Mouse (Mus musculus) kidney, embryonic 15.5 days (tissue): ENCODE measurements around the gene Ntn5. TPM values are rescaled to one million over a fixed set of nuclear protein-coding genes. Genes with fewer than 3 reads are reported as not detected.

ENCODE experiments used
- ATAC-seq: fragments of 200-750 bp; cut with Nextera tagmentation; replicated peaks from 2 replicates; pipeline ENCODE4 v1.8.0; 2017; ENCODE audit warnings: moderate TSS enrichment; ENCODE audit not compliant: low FRiP score
- H3K27ac ChIP-seq: fragments of 300-500 bp; sonication (generic); 2 replicates; pipeline ENCODE4 v1.5.1; 2015; ENCODE audit warnings: mild to moderate bottlenecking, inconsistent platforms
- H3K27me3 ChIP-seq: fragments of 300-500 bp; sonication (generic); 2 replicates; pipeline ENCODE4 v1.6.1; 2015; ENCODE audit warnings: inconsistent platforms
- H3K36me3 ChIP-seq: fragments of 300-500 bp; sonication (generic); 2 replicates; pipeline ENCODE4 v1.6.1; 2015; ENCODE audit warnings: inconsistent platforms
- H3K4me1 ChIP-seq: fragments of 300-500 bp; sonication (generic); 2 replicates; pipeline ENCODE4 v1.6.1; 2015; ENCODE audit warnings: inconsistent platforms
- H3K4me2 ChIP-seq: fragments of 300-500 bp; sonication (generic); 2 replicates; pipeline ENCODE4 v1.6.1; 2015; ENCODE audit warnings: moderate library complexity, mild to moderate bottlenecking, inconsistent platforms
- H3K4me3 ChIP-seq: fragments of 300-500 bp; sonication (generic); replicated peaks from 2 replicates; pipeline ENCODE4 v1.5.1; 2015; ENCODE audit warnings: mild to moderate bottlenecking, inconsistent platforms
- H3K9ac ChIP-seq: fragments of 300-500 bp; sonication (generic); 2 replicates; pipeline ENCODE4 v1.6.1; 2015; ENCODE audit warnings: mild to moderate bottlenecking, inconsistent platforms
- H3K9me3 ChIP-seq: fragments of 300-500 bp; sonication (generic); replicated peaks from 2 replicates; pipeline ENCODE4 v1.6.1; 2016; ENCODE audit warnings: inconsistent platforms
- WGBS: fragments of 180-500 bp; shearing (Covaris S2); methylation state at CpG from one replicate; pipeline ENCODE4 v1.1.7; 2015; ENCODE audit warnings: mixed read lengths; 5-methylcytosine and 5-hydroxymethylcytosine counted together
- polyA plus RNA-seq: library from polyadenylated mRNA; unstranded; fragments of >200 nt; fragmentation: Nextera tagmentation; extraction: Ambion mirVana; gene quantifications from 2 replicates; pipeline ENCODE4 v1.2.1, GENCODE M21; 2015

The Ntn5 gene
- polyA plus RNA-seq, 1 experiment from 2014 or later, result 0.21 TPM

DNA sequence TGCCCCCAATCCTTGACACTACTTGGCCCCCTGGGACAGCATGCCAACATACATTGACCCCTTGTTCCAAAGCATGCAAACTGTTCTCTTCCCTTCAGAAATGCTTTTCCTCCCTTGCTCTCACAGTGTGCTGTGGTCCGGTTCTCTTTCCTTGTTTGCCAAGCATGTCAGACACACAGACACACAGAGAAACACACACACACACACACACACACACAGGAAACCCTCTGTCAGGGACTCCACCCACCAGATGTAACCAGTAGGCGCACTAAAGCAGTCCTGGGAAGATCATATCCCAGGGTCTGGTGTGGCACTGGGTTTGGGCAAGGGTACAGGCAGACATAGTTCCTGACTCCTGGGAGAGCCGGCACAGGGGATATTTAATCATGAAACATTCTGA, 3.0 kb downstream of the Ntn5 start:
- 0 out of 2 replicates have a peak, but pooled peaks cover 3% of the 10 kb centered on the region for H3K27me3 ChIP-seq
- H3K4me1 ChIP-seq, result peaks cover 53% of the 10 kb centered on the region
- no peak overlapping the region for H3K4me3 ChIP-seq
- ATAC-seq, result no peak
- WGBS, result 70% methylated on average over 3 of the region's 3 CpGs
- no peak overlapping the region for H3K9ac ChIP-seq
- no peaks in the 10 kb centered on the region for H3K9me3 ChIP-seq
- no peak overlapping the region for H3K4me2 ChIP-seq
- no peak overlapping the region for H3K27ac ChIP-seq
- no peaks in the 10 kb centered on the region for H3K36me3 ChIP-seq

- no peak for ATAC-seq
Measured at GRCm38 (mm10) chr7:45689099-45689498, 5.3 kb downstream of the Ntn5 start.

DNA sequence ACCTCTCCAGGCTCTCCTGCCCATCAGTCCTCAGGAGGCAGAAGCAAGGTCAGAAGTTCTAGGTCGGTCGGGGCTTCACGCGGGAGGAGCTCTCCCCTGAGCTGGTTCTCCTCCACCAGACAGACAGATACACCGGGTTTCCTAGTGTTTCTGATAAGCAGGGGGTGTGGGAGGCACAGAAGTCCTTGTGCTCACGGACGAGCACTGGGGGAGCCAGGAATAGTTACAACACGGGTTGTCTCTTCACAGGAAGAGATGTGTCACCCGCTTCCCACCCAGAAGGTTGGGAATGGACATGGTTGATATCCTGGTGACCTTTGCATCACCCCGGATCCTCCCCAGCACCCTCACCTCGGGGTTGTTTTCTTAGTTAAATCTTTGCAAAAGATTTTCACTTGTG, 6.0 kb downstream of the Ntn5 start:
- no peak overlapping the region for H3K9ac ChIP-seq
- WGBS, result 32% methylated on average over 11 of the region's 11 CpGs
- no peaks in the 10 kb centered on the region for H3K36me3 ChIP-seq
- H3K4me2 ChIP-seq, result no peak overlapping the region
- peaks cover 35% of the 10 kb centered on the region for H3K4me1 ChIP-seq
- no peak overlapping the region for H3K4me3 ChIP-seq
- H3K27ac ChIP-seq, result no peak overlapping the region
- 0 out of 2 replicates have a peak, but pooled peaks cover 3% of the 10 kb centered on the region for H3K27me3 ChIP-seq
- no peak for ATAC-seq
- H3K9me3 ChIP-seq, result no peaks in the 10 kb centered on the region

More at GRCm38 (mm10) chr7:45689099-45689498, 5.3 kb downstream of the Ntn5 start:
- 37% methylated on average over 6 of the region's 6 CpGs for WGBS
- no peaks in the 10 kb centered on the region for H3K36me3 ChIP-seq
- 0 out of 2 replicates have a peak overlapping the region, but pooled peaks have one; percentile 0 for H3K9ac ChIP-seq
- no peak overlapping the region for H3K4me3 ChIP-seq
- no peak overlapping the region for H3K4me2 ChIP-seq
- no peaks in the 10 kb centered on the region for H3K9me3 ChIP-seq
- H3K27ac ChIP-seq, result peak overlapping the region; percentile 25; the same call in 1 of the 2 replicates
- 0 out of 2 replicates have a peak, but pooled peaks cover 3% of the 10 kb centered on the region for H3K27me3 ChIP-seq
- peaks cover 36% of the 10 kb centered on the region for H3K4me1 ChIP-seq

GRCm38 (mm10) chr7:45692364-45692763, 8.5 kb downstream of the Ntn5 start:
- Histone ChIP-seq H3K27ac (no peak overlapping the region), H3K4me3 (no peak overlapping the region), H3K36me3 (no peaks in the 10 kb centered on the region), H3K9ac (no peak overlapping the region), H3K4me1 (peaks cover 20% of the 10 kb centered on the region), H3K27me3 (no peaks in the 10 kb centered on the region), H3K4me2 (no peak overlapping the region), H3K9me3 (no peaks in the 10 kb centered on the region)
- no peak for ATAC-seq
- WGBS, result 75% methylated on average over 2 of the region's 2 CpGs

- no peak; the same call in 1 of the 2 replicates for ATAC-seq
- Histone ChIP-seq H3K4me2 (no peak within 1 kb of the TSS), H3K4me1 (peaks cover 14% of the 10 kb centered on the region), H3K9ac (no peak within 1 kb of the TSS), H3K9me3 (no peaks in the 10 kb centered on the region), H3K36me3 (no peaks in the 10 kb centered on the region), H3K27me3 (peaks cover 13% of the 10 kb centered on the region), H3K27ac (no peak within 1 kb of the TSS), H3K4me3 (no peak within 1 kb of the TSS)
- WGBS, result 93% methylated on average over 50 of the region's 50 CpGs
Measured at GRCm38 (mm10) chr7:45693921-45694591, 10.2 kb downstream of the Ntn5 start, which contains the start of gene Sec1. Gene Sec1 (minus strand): TSS chr7:45694402.

DNA sequence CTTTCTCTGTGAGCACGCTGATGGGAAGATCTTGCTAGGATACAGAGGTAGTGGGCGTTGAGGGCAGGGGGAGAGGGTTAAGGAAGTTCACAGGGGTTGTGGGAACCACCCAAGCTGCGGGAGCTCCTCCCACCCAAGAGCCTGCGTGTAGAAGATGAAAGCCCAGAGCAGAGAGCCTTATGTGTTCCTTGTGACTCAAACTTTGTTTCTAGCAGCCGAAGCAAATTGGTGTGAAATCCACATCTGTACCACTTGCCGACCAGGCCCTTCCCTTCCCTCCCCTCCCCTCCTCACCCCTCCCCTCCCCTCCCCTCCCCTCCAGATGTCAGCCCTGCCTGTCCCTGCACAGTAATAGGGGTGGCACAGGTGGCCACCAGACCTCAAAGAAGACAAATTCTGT, 11.3 kb downstream of the Ntn5 start:
- no peak for ATAC-seq
- WGBS, result 14% methylated on average over 6 of the region's 6 CpGs

GRCm38 (mm10) chr7:45697894-45698293, 14.1 kb downstream of the Ntn5 start:
- Histone ChIP-seq H3K27me3 (peaks cover 29% of the 10 kb centered on the region), H3K27ac (no peak overlapping the region), H3K4me3 (no peak overlapping the region), H3K4me2 (no peak overlapping the region), H3K36me3 (no peaks in the 10 kb centered on the region), H3K4me1 (peaks cover 25% of the 10 kb centered on the region), H3K9ac (no peak overlapping the region), H3K9me3 (no peaks in the 10 kb centered on the region)
- no peak for ATAC-seq
- WGBS, result 84% methylated on average over 5 of the region's 7 CpGs

More for the DNA sequence above, 11.3 kb downstream of the Ntn5 start:
- Histone ChIP-seq H3K9ac (no peak overlapping the region), H3K27ac (no peak overlapping the region), H3K4me3 (no peak overlapping the region), H3K4me1 (peaks cover 13% of the 10 kb centered on the region), H3K27me3 (peaks cover 23% of the 10 kb centered on the region), H3K36me3 (no peaks in the 10 kb centered on the region), H3K4me2 (no peak overlapping the region), H3K9me3 (no peaks in the 10 kb centered on the region)

GRCm38 (mm10) chr7:45699523-45700141, 15.8 kb downstream of the Ntn5 start, which contains the start of gene Car11:
Gene Car11 (plus strand): TSS chr7:45699843.
- no peak for ATAC-seq
- H3K36me3 ChIP-seq, result no peaks in the 10 kb centered on the region
- H3K4me1 ChIP-seq, result peaks cover 40% of the 10 kb centered on the region
- peak within 1 kb of the TSS; percentile 95 for H3K4me2 ChIP-seq
- peak within 1 kb of the TSS; percentile 50 for H3K4me3 ChIP-seq
- 2% methylated on average over 36 of the region's 36 CpGs for WGBS
- H3K9me3 ChIP-seq, result no peaks in the 10 kb centered on the region
- peaks cover 29% of the 10 kb centered on the region for H3K27me3 ChIP-seq
- H3K27ac ChIP-seq, result no peak within 1 kb of the TSS
- H3K9ac ChIP-seq, result peak within 1 kb of the TSS; percentile 47

DNA sequence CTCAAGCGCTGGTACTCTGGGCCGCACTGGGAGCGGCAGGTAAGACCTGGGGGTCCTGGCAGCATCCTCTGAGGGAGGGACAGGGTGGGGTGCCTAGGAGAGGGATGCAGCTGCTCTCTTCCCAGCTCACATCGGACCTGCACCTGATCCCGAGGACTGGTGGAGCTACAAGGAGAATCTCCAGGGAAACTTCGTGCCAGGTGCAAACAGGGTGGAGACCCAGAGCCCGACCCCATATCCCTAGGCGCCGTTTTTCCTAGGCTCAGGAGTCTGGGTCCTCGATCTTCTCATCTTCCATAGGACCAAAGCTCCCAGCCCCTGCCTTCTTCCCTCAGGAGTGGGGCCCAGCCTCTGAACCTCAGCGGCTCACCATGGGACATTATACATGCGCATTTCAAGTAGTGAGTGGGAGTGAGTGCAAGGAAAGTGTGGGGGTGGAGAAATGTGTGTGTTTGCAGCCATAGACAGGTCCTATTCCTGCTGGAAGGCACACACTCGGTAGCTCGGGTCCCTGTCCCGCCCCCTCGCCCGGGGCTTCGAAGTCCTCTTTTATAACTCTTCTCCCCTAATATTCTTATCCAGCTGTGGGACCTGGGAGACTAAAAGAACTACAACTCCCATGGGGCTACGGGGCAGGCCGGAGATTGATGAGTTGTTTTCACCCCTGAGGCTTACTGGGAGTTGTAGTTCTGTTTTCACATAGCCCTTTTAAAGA, 16.6 kb downstream of the Ntn5 start:
- Histone ChIP-seq H3K9ac (peak overlapping the region; percentile 47), H3K36me3 (no peaks in the 10 kb centered on the region), H3K4me1 (peaks cover 44% of the 10 kb centered on the region), H3K27me3 (peaks cover 29% of the 10 kb centered on the region), H3K4me2 (peak overlapping the region; percentile 95), H3K9me3 (no peaks in the 10 kb centered on the region), H3K27ac (0 out of 2 replicates have a peak overlapping the region, but pooled peaks have one; percentile 64), H3K4me3 (peak overlapping the region; percentile 50)
- WGBS, result under 1% methylated on average over 20 of the region's 20 CpGs
- peak; percentile 16; the same call in 1 of the 2 replicates for ATAC-seq

DNA sequence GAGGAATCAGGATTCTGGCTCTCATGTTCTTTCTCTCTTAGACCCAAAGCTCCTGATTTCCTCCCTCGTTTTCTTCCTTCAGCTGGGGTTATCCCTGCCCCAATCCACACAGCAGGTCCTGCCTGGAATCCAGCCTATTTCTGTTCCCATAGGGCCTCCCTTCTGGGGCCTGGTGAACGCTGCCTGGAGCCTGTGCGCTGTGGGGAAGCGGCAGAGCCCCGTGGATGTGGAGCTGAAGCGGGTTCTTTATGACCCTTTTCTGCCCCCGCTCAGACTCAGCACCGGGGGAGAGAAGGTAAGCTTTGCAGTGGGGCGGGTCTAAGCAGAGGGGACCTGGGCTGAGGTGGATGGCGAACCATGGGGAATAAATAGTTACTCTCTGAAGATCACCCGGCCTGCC, 17.2 kb downstream of the Ntn5 start:
- ATAC-seq, result no peak
- Histone ChIP-seq H3K4me1 (peaks cover 50% of the 10 kb centered on the region), H3K9ac (peak overlapping the region; percentile 26; the same call in 1 of the 2 replicates), H3K36me3 (no peaks in the 10 kb centered on the region), H3K27me3 (peaks cover 29% of the 10 kb centered on the region), H3K27ac (peak overlapping the region; percentile 64), H3K9me3 (no peaks in the 10 kb centered on the region), H3K4me2 (peak overlapping the region; percentile 95), H3K4me3 (peak overlapping the region; percentile 50)
- WGBS, result 25% methylated on average over 11 of the region's 11 CpGs

- Histone ChIP-seq H3K9me3 (no peaks in the 10 kb centered on the region), H3K4me2 (peak overlapping the region; percentile 95), H3K27ac (peak overlapping the region; percentile 64; the same call in 1 of the 2 replicates), H3K27me3 (peaks cover 29% of the 10 kb centered on the region), H3K9ac (0 out of 2 replicates have a peak overlapping the region, but pooled peaks have one; percentile 26), H3K4me3 (peak overlapping the region; percentile 50; the same call in 1 of the 2 replicates), H3K36me3 (no peaks in the 10 kb centered on the region), H3K4me1 (peaks cover 54% of the 10 kb centered on the region)
- ATAC-seq, result no peak
- 87% methylated on average over 11 of the region's 11 CpGs for WGBS
Measured at GRCm38 (mm10) chr7:45701607-45702006, 17.8 kb downstream of the Ntn5 start.
